In the genomic region with DNA sequence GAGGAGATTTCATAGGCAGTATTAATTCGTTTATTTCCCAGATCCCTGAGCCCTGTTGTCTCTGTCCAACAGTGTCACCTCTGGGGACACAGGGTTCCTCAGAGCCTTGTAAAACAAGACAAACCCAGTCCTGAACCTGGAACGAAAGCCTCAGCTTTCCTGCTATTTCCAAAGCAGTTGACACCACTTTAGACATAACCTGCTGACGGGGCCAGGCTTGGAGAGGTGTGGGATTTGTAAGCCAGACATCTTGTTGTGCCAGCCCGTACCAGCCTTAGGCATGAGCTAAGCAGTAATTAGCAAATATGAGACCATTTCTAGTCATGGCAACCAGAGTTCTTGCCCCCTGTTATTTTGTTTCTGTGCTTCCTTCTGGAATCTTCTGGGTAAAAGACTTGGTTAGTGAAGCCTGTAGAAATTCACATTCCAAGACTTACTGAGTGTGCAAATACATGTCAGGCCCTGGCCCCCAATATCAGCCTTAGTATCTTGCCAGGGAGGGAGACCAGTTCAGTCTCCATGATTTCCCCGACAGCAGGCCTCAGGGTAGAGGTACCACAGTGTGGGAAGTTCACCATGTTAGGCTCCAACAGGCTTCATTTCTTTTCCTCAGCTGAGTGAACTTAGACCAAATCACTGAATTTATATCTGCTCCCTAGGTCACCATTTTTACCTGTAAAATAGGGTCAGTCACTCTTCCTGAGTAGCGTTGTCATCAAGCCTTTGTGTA, we compare ENCODE assay signal across 24 mouse cellular contexts. TPM values are rescaled to one million over a fixed set of nuclear protein-coding genes. Genes with fewer than 3 reads are reported as not detected.
DNase-seq lines count a peak whose midpoint lies in the region; TF ChIP-seq lines count a peak whose summit lies in the region.
"Had no signal": no experiment of that assay in that cellular context is flagged by ENCODE, and none has a peak within 500 bp of the region (broad histone marks: within the 10 kb centered on the region; RNA-seq: fewer than 3 reads in every experiment).

No protein-coding gene starts in this region.

- H3K27ac ChIP-seq in heart, adult 2 months = no peak overlapping the region
- H3K27ac ChIP-seq in left cerebral cortex, adult 2 months = peak overlapping the region; percentile 90
- H3K27ac ChIP-seq in limb, embryonic 10.5 days = no peak overlapping the region
- H3K27ac ChIP-seq in olfactory bulb, adult 2 months (ENCODE audit: insufficient read depth, low read depth, low read length) = peak overlapping the region; percentile 93
- no peak overlapping the region for H3K27ac ChIP-seq in gastrocnemius, adult 2 months
- H3K27ac ChIP-seq: embryonic facial prominence, embryonic 13.5 days; forebrain, embryonic 13.5 days; hindbrain, embryonic 10.5 days; hindbrain, postnatal 0 days; kidney, embryonic 15.5 days; liver, embryonic 12.5 days; midbrain, embryonic 12.5 days; neural tube, embryonic 15.5 days had no signal

- 94% methylated on average over 6 of the region's 6 CpGs for WGBS in heart, adult 2 months
- WGBS in limb, embryonic 10.5 days = 92% methylated on average over 6 of the region's 6 CpGs
- WGBS in olfactory bulb, adult 2 months = 75% methylated on average over 6 of the region's 6 CpGs

- intact Hi-C loops in heart, adult 2 months (cut with DNase I) = no loop called here
- intact Hi-C loops in left cerebral cortex, adult 2 months (cut with DNase I) = loop anchor here (1.0 kb wide), 1 partner anchor 422 kb away; no protein-coding TSS in a partner anchor
- intact Hi-C loops in gastrocnemius, adult 2 months (cut with DNase I) = no loop called here

- no peaks in the 10 kb centered on the region for H3K27me3 ChIP-seq in heart, adult 2 months (ENCODE audit: control insufficient read depth, insufficient read depth, low read length)
- H3K27me3 ChIP-seq in limb, embryonic 10.5 days (ENCODE audit: low read depth, poor library complexity, severe bottlenecking) = no peaks in the 10 kb centered on the region
- H3K27me3 ChIP-seq: embryonic facial prominence, embryonic 13.5 days; forebrain, embryonic 13.5 days; kidney, embryonic 15.5 days; liver, embryonic 12.5 days; midbrain, embryonic 12.5 days; neural tube, embryonic 15.5 days had no signal

- peaks cover 7% of the 10 kb centered on the region for H3K4me1 ChIP-seq in heart, adult 2 months (ENCODE audit: control insufficient read depth, insufficient read depth, low read length)
- peaks cover 10% of the 10 kb centered on the region for H3K4me1 ChIP-seq in limb, embryonic 10.5 days
- H3K4me1 ChIP-seq in olfactory bulb, adult 2 months (ENCODE audit: control insufficient read depth, insufficient read depth, low read length) = peaks cover 41% of the 10 kb centered on the region

- TF ChIP-seq POLR2A in heart, adult 2 months (IDR thresholded peaks at IDR 0.05; ENCODE audit: insufficient read depth, low read depth, low read length) = no peak
- TF ChIP-seq POLR2A in olfactory bulb, adult 2 months (IDR thresholded peaks at IDR 0.05; ENCODE audit: insufficient read depth, low read depth, low read length) = no peak

- H3K9ac ChIP-seq in heart, adult 2 months (ENCODE audit: low read depth, low read length) = no peak overlapping the region
- H3K9ac ChIP-seq: embryonic facial prominence, embryonic 13.5 days; forebrain, embryonic 13.5 days; kidney, embryonic 15.5 days; liver, embryonic 12.5 days; midbrain, embryonic 12.5 days; neural tube, embryonic 15.5 days had no signal

- H3K9me3 ChIP-seq in limb, embryonic 10.5 days (replicated peaks) = no peaks in the 10 kb centered on the region
- H3K9me3 ChIP-seq: embryonic facial prominence, embryonic 13.5 days; forebrain, embryonic 13.5 days; hindbrain, embryonic 10.5 days; kidney, embryonic 15.5 days; liver, embryonic 12.5 days; midbrain, embryonic 12.5 days; neural tube, embryonic 15.5 days had no signal

- peak; percentile 78 for DNase-seq in heart, adult 11 months
- DNase-seq in heart, adult 2 months = no peak
- no peak for DNase-seq in left cerebral cortex, adult 2 months (ENCODE audit: extremely low spot score in 1 of 2, low spot score in 2 of 2)
- no peak for DNase-seq in left cerebral cortex, adult 9 months (ENCODE audit: low spot score in 2 of 2)
- peak; percentile 15 for DNase-seq in limb, embryonic 10.5 days (ENCODE audit: low spot score)
- no peak for DNase-seq in gastrocnemius, adult 2 months
- DNase-seq: adrenal gland, adult 2 months; embryo, embryonic 11 days; kidney, adult 11 months; kidney, postnatal 36 days; left cerebral cortex, postnatal 4 days; lung, adult 18-20 months; thymus, postnatal 14 days had no signal

- H3K4me3 ChIP-seq in heart, adult 2 months = no peak overlapping the region
- no peak overlapping the region for H3K4me3 ChIP-seq in left cerebral cortex, adult 2 months
- no peak overlapping the region for H3K4me3 ChIP-seq in limb, embryonic 10.5 days
- no peak overlapping the region for H3K4me3 ChIP-seq in olfactory bulb, adult 2 months (ENCODE audit: insufficient read depth, low read depth, low read length)
- no peak overlapping the region for H3K4me3 ChIP-seq in gastrocnemius, adult 2 months
- H3K4me3 ChIP-seq: embryonic facial prominence, embryonic 13.5 days; erythroblast, embryonic 14.5 days; forebrain, embryonic 13.5 days; hindbrain, embryonic 10.5 days; kidney, embryonic 15.5 days; liver, embryonic 12.5 days; midbrain, embryonic 12.5 days; neural tube, embryonic 15.5 days had no signal

- H3K79me2 ChIP-seq in heart, adult 2 months (replicated peaks; ENCODE audit: control insufficient read depth, insufficient read depth, low read length) = no peaks in the 10 kb centered on the region

- no peak for TF ChIP-seq EP300 in heart, adult 2 months (IDR thresholded peaks at IDR 0.05; ENCODE audit: insufficient read depth, low read depth, low read length)

- TF ChIP-seq CTCF in heart, adult 2 months (IDR thresholded peaks at IDR 0.05) = no peak
- TF ChIP-seq CTCF in left cerebral cortex, adult 2 months (IDR thresholded peaks at IDR 0.05) = no peak
- no peak for TF ChIP-seq CTCF in olfactory bulb, adult 2 months (IDR thresholded peaks at IDR 0.05; ENCODE audit: insufficient read depth, low read depth, low read length)
- no peak for TF ChIP-seq CTCF in gastrocnemius, adult 2 months (IDR thresholded peaks at IDR 0.05)

- H3K36me3 ChIP-seq in heart, adult 2 months (ENCODE audit: control insufficient read depth, insufficient read depth, low read length) = no peaks in the 10 kb centered on the region
- H3K36me3 ChIP-seq in limb, embryonic 10.5 days = 0 out of 2 replicates have a peak, but pooled peaks cover 6% of the 10 kb centered on the region
- H3K36me3 ChIP-seq: midbrain, embryonic 12.5 days had no signal

RNA-seq across cellular contexts. Expression of a gene that starts 36.0 kb away (rescaled TPM):
- 10 to 100 TPM; 28.9 to 29.4 TPM for total RNA-seq in heart, adult 2 months (2021)
- 28.3 and 32.1 TPM in 2 replicates for polyA plus RNA-seq in heart, adult 2 months (2012; rRNA removed)
- total RNA-seq in left cerebral cortex, adult 2 months (2021) = 100 to 1,000 TPM; 375 to 384 TPM
- polyA plus RNA-seq in limb, embryonic 10.5 days (2016; fragmentation: Nextera tagmentation; extraction: Ambion mirVana) = 10.6 and 11.5 TPM in 2 replicates
- polyA plus RNA-seq in olfactory bulb, adult 2 months (2012; ENCODE audit: insufficient read depth, insufficient read length, low replicate concordance, missing spikeins) = not detected in 2 replicates
- total RNA-seq in gastrocnemius, adult 2 months (2021) = 1 to 10 TPM; 5.0 to 7.4 TPM
- total RNA-seq: MEL had no signal

Comparison
In these comparisons a context has a peak if more than half of its experiments do, and no peak if none do; other contexts are left out.
1. DNase-seq: peak in heart, adult 11 months (single experiment) and limb, embryonic 10.5 days (single experiment); none in heart, adult 2 months (0 of 2), left cerebral cortex, adult 2 months (0 of 2), left cerebral cortex, adult 9 months (0 of 2) and gastrocnemius, adult 2 months (single experiment).
2. H3K27ac ChIP-seq: peak in left cerebral cortex, adult 2 months (single experiment) and olfactory bulb, adult 2 months (single experiment); none in heart, adult 2 months (single experiment), limb, embryonic 10.5 days (single experiment) and gastrocnemius, adult 2 months (single experiment).
3. RNA of a gene that starts 36.0 kb away (total RNA-seq): 375 to 384 TPM in left cerebral cortex, adult 2 months; 28.9 to 29.4 TPM in heart, adult 2 months and 5.0 to 7.4 TPM in gastrocnemius, adult 2 months; every median in the first group is over 10 times any median in the second.